8 mouse cellular contexts compared by ENCODE assay signal in genomic region chr14:50930377-50930753, GRCm38 (mm10). TPM values are rescaled to one million over a fixed set of nuclear protein-coding genes. Genes with fewer than 3 reads are reported as not detected.
A peak's percentile ranks its signal among the peaks of the same experiment; 100 is the strongest.
DNase-seq lines count a peak whose midpoint lies in the region; ATAC-seq and TF ChIP-seq lines count a peak whose summit lies in the region.

No protein-coding gene starts in this region.

- peak; percentile 45 for ATAC-seq in heart, embryonic 14.5 days (ENCODE audit: insufficient number of reproducible peaks, insufficient read depth, low FRiP score, low read depth)
- ATAC-seq in embryonic facial prominence, embryonic 11.5 days (replicated peaks; ENCODE audit: insufficient number of reproducible peaks, low FRiP score, low TSS enrichment, low read depth) = peak; percentile 26
- ATAC-seq in neural tube, embryonic 15.5 days (ENCODE audit: low FRiP score) = peak; percentile 62

- no peak for TF ChIP-seq POLR2A in CH12.LX (IDR thresholded peaks at IDR 0.05; ENCODE audit: low read depth, low read length)

- DNase-seq in heart, adult 18-20 months = no peak
- peak; percentile 60 for DNase-seq in CH12.LX (ENCODE audit: extremely low read depth)
- DNase-seq in embryonic facial prominence, embryonic 11.5 days (ENCODE audit: low spot score) = peak; percentile 30
- peak; percentile 87 for DNase-seq in induced T-regulatory cell, adult 2 months (ENCODE audit: low read depth)
- DNase-seq in lung, adult 18-20 months = peak; percentile 76 to 83
- no peak for DNase-seq in left cerebral cortex, postnatal 36 days (ENCODE audit: low spot score in 2 of 2)

- in situ Hi-C loops in CH12.LX (cut with MboI; ENCODE audit: low pct_ligation_motif_present, low pct_unique_long_range_greater_than_20kb, low sequenced_read_pairs) = loop anchor here (5.0 to 10.0 kb wide), 2 partner anchors 123 to 134 kb away; partner anchors contain the start of genes Ccnb1ip1 and Parp2

- intact Hi-C loops in left cerebral cortex, postnatal 36 days (cut with DNase I) = loop anchor here (2.0 to 5.0 kb wide), 2 partner anchors 123 to 132 kb away; partner anchors contain the start of genes Ccnb1ip1 and Parp2

- H3K4me3 ChIP-seq in heart, embryonic 14.5 days (ENCODE audit: control insufficient read depth in 1 of 2, insufficient read depth in 1 of 2, low read depth in 1 of 2, low read length in 2 of 2) = peak overlapping the region; percentile 86 to 97
- peak overlapping the region; percentile 86 to 94 (median 90) for H3K4me3 ChIP-seq in CH12.LX (replicated peaks in 1 of 3; ENCODE audit: low read depth in 2 of 3, low read length in 2 of 3, poor library complexity in 1 of 3)
- peak overlapping the region; percentile 94 for H3K4me3 ChIP-seq in embryonic facial prominence, embryonic 11.5 days (ENCODE audit: low read depth, low read length)
- H3K4me3 ChIP-seq in neural tube, embryonic 15.5 days (replicated peaks) = peak overlapping the region; percentile 93

- dilution Hi-C loops in CH12.LX (cut with MboI; ENCODE audit: extremely low pct_ligation_motif_present, extremely low pct_unique_long_range_greater_than_20kb, low sequenced_read_pairs) = no loop called here

- H3K9me3 ChIP-seq in heart, embryonic 14.5 days (ENCODE audit: control insufficient read depth, low read length) = no peaks in the 10 kb centered on the region
- H3K9me3 ChIP-seq in CH12.LX (replicated peaks; ENCODE audit: low read length) = no peaks in the 10 kb centered on the region
- no peaks in the 10 kb centered on the region for H3K9me3 ChIP-seq in embryonic facial prominence, embryonic 11.5 days (replicated peaks; ENCODE audit: control insufficient read depth, low read length)
- H3K9me3 ChIP-seq in neural tube, embryonic 15.5 days (replicated peaks) = no peaks in the 10 kb centered on the region

- H3K36me3 ChIP-seq in heart, embryonic 14.5 days (ENCODE audit: control insufficient read depth, insufficient read depth, low read length) = peaks cover 37% of the 10 kb centered on the region
- peaks cover 35 to 59% of the 10 kb centered on the region in 2 experiments for H3K36me3 ChIP-seq in CH12.LX (replicated peaks in 1 of 2; ENCODE audit: control insufficient read depth in 1 of 2, insufficient read depth in 1 of 2, low read length in 1 of 2)
- H3K36me3 ChIP-seq in embryonic facial prominence, embryonic 11.5 days (replicated peaks; ENCODE audit: control insufficient read depth, insufficient read depth, low read depth, low read length) = peaks cover 10% of the 10 kb centered on the region; the same call in 1 of the 2 replicates
- peaks cover 30% of the 10 kb centered on the region for H3K36me3 ChIP-seq in neural tube, embryonic 15.5 days

- H3K9ac ChIP-seq in heart, embryonic 14.5 days (ENCODE audit: low read length) = peak overlapping the region; percentile 100
- peak overlapping the region; percentile 90 for H3K9ac ChIP-seq in CH12.LX (ENCODE audit: insufficient read depth, low read depth)
- peak overlapping the region; percentile 93 for H3K9ac ChIP-seq in embryonic facial prominence, embryonic 11.5 days (replicated peaks; ENCODE audit: low read length)
- H3K9ac ChIP-seq in neural tube, embryonic 15.5 days (replicated peaks) = peak overlapping the region; percentile 99

- no peak for TF ChIP-seq CTCF in CH12.LX (conservative IDR thresholded peaks at IDR 0.05 in 1 of 2, IDR thresholded peaks at IDR 0.05 in 1 of 2; ENCODE audit: low read depth in 2 of 2, low read length in 2 of 2)

- peak overlapping the region; percentile 71 for H3K4me2 ChIP-seq in heart, embryonic 14.5 days (ENCODE audit: low read length)
- H3K4me2 ChIP-seq in CH12.LX (ENCODE audit: insufficient read depth, low read depth, poor library complexity, severe bottlenecking) = peak overlapping the region; percentile 64
- H3K4me2 ChIP-seq in embryonic facial prominence, embryonic 11.5 days (ENCODE audit: low read depth, low read length) = peak overlapping the region; percentile 82
- peak overlapping the region; percentile 76 for H3K4me2 ChIP-seq in neural tube, embryonic 15.5 days

- H3K27me3 ChIP-seq in heart, embryonic 14.5 days (ENCODE audit: control insufficient read depth, insufficient read depth, low read length) = no peaks in the 10 kb centered on the region
- H3K27me3 ChIP-seq in CH12.LX (replicated peaks) = no peaks in the 10 kb centered on the region
- H3K27me3 ChIP-seq in embryonic facial prominence, embryonic 11.5 days (ENCODE audit: control insufficient read depth, insufficient read depth, low read length) = no peaks in the 10 kb centered on the region
- no peaks in the 10 kb centered on the region for H3K27me3 ChIP-seq in neural tube, embryonic 15.5 days (replicated peaks)

- no peak for TF ChIP-seq RAD21 in CH12.LX (IDR thresholded peaks at IDR 0.05; ENCODE audit: low read depth, low read length)

- WGBS in heart, embryonic 14.5 days = 1% methylated on average over 38 of the region's 38 CpGs
- under 1% methylated on average over 38 of the region's 38 CpGs for WGBS in embryonic facial prominence, embryonic 11.5 days
- under 1% methylated on average over 31 of the region's 38 CpGs for WGBS in neural tube, embryonic 15.5 days

- TF ChIP-seq EP300 in CH12.LX (IDR thresholded peaks at IDR 0.05; ENCODE audit: low read length) = no peak

- peak overlapping the region; percentile 69 to 85 for H3K27ac ChIP-seq in heart, embryonic 14.5 days (replicated peaks in 1 of 2; ENCODE audit: control insufficient read depth in 1 of 2, insufficient read depth in 1 of 2, low read depth in 2 of 2, low read length in 2 of 2)
- H3K27ac ChIP-seq in CH12.LX (ENCODE audit: insufficient read depth, low read depth) = peak overlapping the region; percentile 90
- H3K27ac ChIP-seq in embryonic facial prominence, embryonic 11.5 days (replicated peaks; ENCODE audit: low read depth, low read length) = peak overlapping the region; percentile 41; the same call in 1 of the 2 replicates
- H3K27ac ChIP-seq in neural tube, embryonic 15.5 days (replicated peaks) = peak overlapping the region; percentile 90

- H3K79me2 ChIP-seq in CH12.LX (replicated peaks; ENCODE audit: control insufficient read depth, extremely low read depth, insufficient read depth, poor library complexity, severe bottlenecking) = peaks cover 18% of the 10 kb centered on the region

- peaks cover 5 to 18% of the 10 kb centered on the region in 2 experiments; a peak in 3 of 4 replicates for H3K4me1 ChIP-seq in heart, embryonic 14.5 days (ENCODE audit: control insufficient read depth in 2 of 2, insufficient read depth in 2 of 2, low read length in 2 of 2)
- peaks cover 0 to 51% of the 10 kb centered on the region in 2 experiments; a peak in 2 of 4 replicates for H3K4me1 ChIP-seq in CH12.LX (ENCODE audit: control insufficient read depth in 1 of 2, insufficient read depth in 2 of 2)
- H3K4me1 ChIP-seq in embryonic facial prominence, embryonic 11.5 days (ENCODE audit: control insufficient read depth, insufficient read depth, low read length) = no peaks in the 10 kb centered on the region
- peaks cover 48% of the 10 kb centered on the region for H3K4me1 ChIP-seq in neural tube, embryonic 15.5 days

RNA-seq across cellular contexts. Expression of gene Pip4p1, which starts 0.3 kb away (rescaled TPM):
- 24.0 and 35.1 TPM in 2 replicates for polyA plus RNA-seq in heart, embryonic 14.5 days (2014; fragmentation: Nextera tagmentation; extraction: Ambion mirVana)
- 10 to 100 TPM; 20.5 to 25.8 TPM for total RNA-seq in heart, adult 18-20 months (2021)
- total RNA-seq in CH12.LX (2012; rRNA removed) (18.1 and 21.2 TPM in 2 replicates), CH12.LX (2014; rRNA removed) (28.1 and 29.2 TPM in 2 replicates)
- polyA plus RNA-seq in CH12.LX (2012; ENCODE audit: insufficient read length, low read depth) = 31.1 and 35.5 TPM in 2 replicates
- polyA plus RNA-seq in embryonic facial prominence, embryonic 11.5 days (2014; fragmentation: Nextera tagmentation; extraction: Ambion mirVana) = 49.1 and 52.4 TPM in 2 replicates
- 98.6 and 99.7 TPM in 2 replicates for polyA plus RNA-seq in neural tube, embryonic 15.5 days (2015; fragmentation: Nextera tagmentation; extraction: Ambion mirVana)
- 100 to 1,000 TPM in 1 of 2 experiments, 10 to 100 TPM in 1; 89.8 to 103 TPM for total RNA-seq in left cerebral cortex, postnatal 36 days (2021)

RNA-seq across cellular contexts. Expression of gene Pnp, which starts 0.5 kb away (rescaled TPM):
- 30.5 and 32.2 TPM in 2 replicates for polyA plus RNA-seq in heart, embryonic 14.5 days (2014; fragmentation: Nextera tagmentation; extraction: Ambion mirVana)
- total RNA-seq in heart, adult 18-20 months (2021) = 10 to 100 TPM; 11.4 to 14.8 TPM
- total RNA-seq in CH12.LX (2012; rRNA removed) (99.3 and 113 TPM in 2 replicates), CH12.LX (2014; rRNA removed) (118 and 128 TPM in 2 replicates)
- 65.9 and 80.0 TPM in 2 replicates for polyA plus RNA-seq in CH12.LX (2012; ENCODE audit: insufficient read length, low read depth)
- polyA plus RNA-seq in embryonic facial prominence, embryonic 11.5 days (2014; fragmentation: Nextera tagmentation; extraction: Ambion mirVana) = 72.0 and 72.8 TPM in 2 replicates
- 20.5 and 36.3 TPM in 2 replicates for polyA plus RNA-seq in neural tube, embryonic 15.5 days (2015; fragmentation: Nextera tagmentation; extraction: Ambion mirVana)
- 10 to 100 TPM; 10.7 to 11.0 TPM for total RNA-seq in left cerebral cortex, postnatal 36 days (2021)

RNA-seq across cellular contexts. Expression of gene Apex1, which starts 5.6 kb away (rescaled TPM):
- 127 and 132 TPM in 2 replicates for polyA plus RNA-seq in heart, embryonic 14.5 days (2014; fragmentation: Nextera tagmentation; extraction: Ambion mirVana)
- total RNA-seq in heart, adult 18-20 months (2021) = 10 to 100 TPM; 27.0 to 31.7 TPM
- total RNA-seq in CH12.LX (2012; rRNA removed) (178 and 250 TPM in 2 replicates), CH12.LX (2014; rRNA removed) (417 and 427 TPM in 2 replicates)
- polyA plus RNA-seq in CH12.LX (2012; ENCODE audit: insufficient read length, low read depth) = 353 and 354 TPM in 2 replicates
- polyA plus RNA-seq in embryonic facial prominence, embryonic 11.5 days (2014; fragmentation: Nextera tagmentation; extraction: Ambion mirVana) = 471 and 486 TPM in 2 replicates
- polyA plus RNA-seq in neural tube, embryonic 15.5 days (2015; fragmentation: Nextera tagmentation; extraction: Ambion mirVana) = 157 and 177 TPM in 2 replicates
- total RNA-seq in left cerebral cortex, postnatal 36 days (2021) = 10 to 100 TPM; 52.0 to 58.6 TPM

RNA-seq across cellular contexts. Expression of gene Osgep, which starts 5.7 kb away (rescaled TPM):
- 118 and 134 TPM in 2 replicates for polyA plus RNA-seq in heart, embryonic 14.5 days (2014; fragmentation: Nextera tagmentation; extraction: Ambion mirVana)
- 10 to 100 TPM; 70.2 to 74.5 TPM for total RNA-seq in heart, adult 18-20 months (2021)
- total RNA-seq in CH12.LX (2012; rRNA removed) (39.1 and 41.7 TPM in 2 replicates), CH12.LX (2014; rRNA removed) (88.7 and 90.4 TPM in 2 replicates)
- polyA plus RNA-seq in CH12.LX (2012; ENCODE audit: insufficient read length, low read depth) = 48.4 and 57.6 TPM in 2 replicates
- 188 and 208 TPM in 2 replicates for polyA plus RNA-seq in embryonic facial prominence, embryonic 11.5 days (2014; fragmentation: Nextera tagmentation; extraction: Ambion mirVana)
- polyA plus RNA-seq in neural tube, embryonic 15.5 days (2015; fragmentation: Nextera tagmentation; extraction: Ambion mirVana) = 107 and 125 TPM in 2 replicates
- 10 to 100 TPM; 32.0 to 35.7 TPM for total RNA-seq in left cerebral cortex, postnatal 36 days (2021)

RNA-seq across cellular contexts. Expression of gene Gm49342, which starts 14.0 kb away (rescaled TPM):
- polyA plus RNA-seq in heart, embryonic 14.5 days (2014; fragmentation: Nextera tagmentation; extraction: Ambion mirVana) = not detected in 2 replicates
- 10 to 100 TPM; 15.7 to 16.5 TPM for total RNA-seq in heart, adult 18-20 months (2021)
- total RNA-seq in CH12.LX (2012; rRNA removed) (not detected in 2 replicates), CH12.LX (2014; rRNA removed) (108 and 120 TPM in 2 replicates)
- 50.6 and 100 TPM in 2 replicates for polyA plus RNA-seq in CH12.LX (2012; ENCODE audit: insufficient read length, low read depth)
- not detected in 2 replicates for polyA plus RNA-seq in embryonic facial prominence, embryonic 11.5 days (2014; fragmentation: Nextera tagmentation; extraction: Ambion mirVana)
- polyA plus RNA-seq in neural tube, embryonic 15.5 days (2015; fragmentation: Nextera tagmentation; extraction: Ambion mirVana) = not detected in 2 replicates
- 10 to 100 TPM in 1 of 2 experiments, 1 to 10 TPM in 1; 10.0 to 13.0 TPM for total RNA-seq in left cerebral cortex, postnatal 36 days (2021)

Comparison
In these comparisons a context has a peak if more than half of its experiments do, and no peak if none do; other contexts are left out.
1. DNase-seq: peak in CH12.LX (single experiment), embryonic facial prominence, embryonic 11.5 days (single experiment), induced T-regulatory cell, adult 2 months (single experiment) and lung, adult 18-20 months (2 of 2); none in heart, adult 18-20 months (0 of 2) and left cerebral cortex, postnatal 36 days (0 of 2).
2. Peak in every context shown above with its lines, with median percentiles within 50 percentile points of each other: ATAC-seq, H3K27ac ChIP-seq, H3K4me2 ChIP-seq, H3K4me3 ChIP-seq and H3K9ac ChIP-seq.